Mouse (Mus musculus) adrenal gland, adult 2 months (tissue): Measurements from ENCODE around the gene Fam173a. TPM values are rescaled to one million over a fixed set of nuclear protein-coding genes. Genes with fewer than 3 reads are reported as not detected.

Experiments used
- DNase-seq: peaks from one replicate; pipeline ENCODE4 v3.0.0; 2021
- polyA plus RNA-seq: library from polyadenylated mRNA; depleted of rRNA; stranded (reverse); fragments of >200 nt; gene quantifications from 2 replicates; pipeline ENCODE4 v1.2.3, GENCODE M21; 2012
- total RNA-seq, 2 experiments: library from RNA; stranded (reverse); gene quantifications; 2 replicates each; pipeline ENCODE4 v1.2.3; 2021

The Fam173a gene
- total and polyA plus RNA-seq, 3 experiments, result 52.0 to 146 (median 81.1) TPM

DNA sequence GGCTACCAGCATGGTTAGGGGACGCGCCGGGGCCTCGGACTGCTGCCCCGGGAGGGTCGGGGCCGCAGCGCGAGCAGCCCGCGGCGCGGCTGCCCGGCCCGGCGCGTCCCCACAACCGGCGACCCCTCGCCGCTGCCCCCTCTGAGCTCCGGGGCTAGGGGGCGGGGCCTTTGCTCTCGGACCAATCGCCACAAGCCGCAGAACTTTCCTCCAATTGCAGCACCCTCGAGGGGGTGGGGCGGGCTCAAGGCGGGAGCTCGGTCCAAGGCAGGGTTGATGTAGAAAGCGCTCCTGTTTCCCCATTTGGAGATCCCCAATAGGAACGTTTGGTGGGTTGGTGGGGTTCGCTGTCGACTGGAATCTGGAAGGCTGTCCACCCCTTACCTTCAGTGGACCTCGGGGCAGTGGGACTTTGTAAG lies 4.3 kb upstream of the Fam173a start, which contains the start of gene Metrn:
Gene Metrn, minus strand, starts transcription at position 186 of the 419 bp plus-strand sequence.
- peak; percentile 95 for DNase-seq

- peak; percentile 69 for DNase-seq
Measured at GRCm38 (mm10) chr17:25796211-25796771, 3.6 kb upstream of the Fam173a start.

DNA sequence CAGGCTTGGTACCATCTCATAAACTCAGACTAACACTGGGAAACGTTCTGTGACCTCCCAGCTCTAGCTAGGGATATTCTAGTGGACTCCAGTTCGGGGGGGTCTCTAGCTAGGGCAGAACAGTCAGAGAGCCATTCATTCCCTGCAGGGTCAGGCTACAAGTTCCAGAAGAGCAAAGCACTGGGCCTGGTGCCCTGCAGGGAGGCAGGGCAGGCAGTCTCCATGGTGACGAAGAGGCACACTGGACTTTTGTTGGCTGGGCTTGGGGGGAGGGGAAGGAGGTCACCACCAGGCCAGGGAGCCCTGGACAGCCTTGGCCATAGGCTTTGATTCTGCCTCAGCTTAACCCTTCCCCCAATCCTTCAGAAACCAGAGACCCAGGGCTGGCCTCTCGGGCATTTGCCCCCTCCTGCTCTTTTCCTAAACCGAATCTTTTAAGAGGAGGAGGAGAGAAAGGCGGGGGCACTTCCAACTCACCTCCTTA lies 3.0 kb upstream of the Fam173a start, which contains the start of gene AC134908.4:
Gene AC134908.4, minus strand, starts transcription at position 51 of the 484 bp plus-strand sequence.
- peak; percentile 49 for DNase-seq

- DNase-seq, result no peak
Measured at GRCm38 (mm10) chr17:25794998-25795397, 2.3 kb upstream of the Fam173a start.

GRCm38 (mm10) chr17:25794197-25794596 lies 1.5 kb upstream of the Fam173a start:
- DNase-seq, result no peak

GRCm38 (mm10) chr17:25791843-25792527 lies 716 bp downstream of the Fam173a start:
- peak; percentile 90 for DNase-seq

DNA sequence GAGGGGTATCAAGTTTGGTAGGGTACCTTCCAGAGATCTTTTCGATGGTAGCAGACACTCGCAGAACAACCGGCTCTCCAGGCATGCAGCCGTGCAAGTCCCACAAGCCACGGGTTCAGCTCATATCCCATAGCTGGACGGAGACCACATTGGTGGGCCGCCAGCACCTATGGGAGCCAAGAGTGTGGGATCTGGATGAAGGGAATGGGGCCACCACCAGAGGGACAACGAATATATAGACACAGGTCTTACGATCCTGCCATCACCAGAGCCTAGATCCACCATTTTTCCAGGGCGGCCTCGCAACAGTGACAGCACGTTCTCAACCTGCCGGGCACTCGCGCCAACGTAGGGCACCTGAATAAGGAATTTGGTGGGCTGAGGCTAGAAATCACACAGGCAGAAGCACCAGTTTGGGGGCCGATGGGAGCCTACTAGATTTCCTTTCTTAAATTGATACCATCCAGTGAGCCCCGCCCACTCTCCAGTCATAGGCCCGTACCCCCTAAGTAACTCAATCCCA lies 1.3 kb downstream of the Fam173a start:
- DNase-seq, result no peak

DNA sequence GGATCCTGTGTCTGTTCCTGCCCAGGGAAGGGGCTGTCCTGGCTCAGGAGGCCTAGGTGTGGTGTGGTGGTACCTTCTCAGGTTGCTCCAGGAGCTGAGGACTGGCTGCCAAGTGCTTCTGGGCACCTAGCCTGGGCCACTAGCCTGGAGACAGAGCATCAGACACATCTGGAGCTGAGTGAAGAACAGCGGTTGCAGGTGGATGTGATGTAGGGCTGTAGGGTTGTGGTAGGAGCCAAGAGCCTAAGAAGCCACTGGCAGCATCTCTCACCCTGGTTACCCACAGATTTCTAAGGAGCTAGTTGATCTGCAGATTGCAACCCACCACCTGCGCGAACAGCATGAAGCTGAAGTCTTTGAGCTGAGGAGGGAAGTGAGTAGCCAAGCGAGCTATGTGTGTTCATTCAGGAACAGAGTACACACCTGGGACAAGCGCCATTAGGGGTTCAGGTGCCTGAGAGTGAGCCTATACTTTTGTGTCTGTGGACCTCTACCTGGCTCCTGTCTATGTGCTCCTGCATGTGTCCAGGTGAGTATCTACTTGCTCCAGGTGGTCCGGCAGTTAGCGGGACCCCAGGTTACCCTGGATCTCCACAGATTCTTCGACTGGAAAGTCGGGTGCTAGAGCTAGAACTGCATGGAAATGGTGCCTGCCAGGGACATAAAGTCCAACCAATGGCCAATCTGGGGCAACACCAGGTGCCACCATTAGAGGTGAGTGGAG lies 5.8 kb downstream of the Fam173a start:
- no peak for DNase-seq

GRCm38 (mm10) chr17:25786280-25786679 lies 6.4 kb downstream of the Fam173a start, which contains the start of gene Ccdc78:
TSS of gene Ccdc78 (plus strand) at chr17:25786580.
- no peak for DNase-seq

DNA sequence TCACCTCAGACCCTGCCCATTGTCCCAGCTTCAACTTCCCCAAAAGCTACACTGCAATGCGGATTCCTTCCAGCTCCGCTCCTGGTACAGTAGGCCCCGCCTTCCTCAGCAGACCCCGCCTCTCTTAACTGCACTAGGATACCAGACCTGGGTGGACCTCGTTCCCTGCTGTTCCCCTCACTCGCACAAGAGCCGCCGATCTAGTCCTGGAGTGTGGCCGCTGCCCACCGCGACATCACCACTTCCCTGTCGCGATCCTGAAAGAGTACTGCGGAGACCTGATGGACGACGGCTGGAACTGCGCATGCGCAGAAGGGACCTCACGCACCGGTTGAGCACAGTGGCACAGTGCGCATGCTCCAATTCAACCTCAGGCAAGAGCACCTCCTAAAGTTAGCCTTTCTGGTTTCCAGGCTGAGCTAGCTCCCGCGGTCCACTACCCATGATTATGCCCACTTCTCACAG lies 7.4 kb downstream of the Fam173a start, which contains the start of gene Haghl:
Gene Haghl, minus strand, starts transcription at position 393 of the 465 bp plus-strand sequence.
- DNase-seq, result peak; percentile 94

DNA sequence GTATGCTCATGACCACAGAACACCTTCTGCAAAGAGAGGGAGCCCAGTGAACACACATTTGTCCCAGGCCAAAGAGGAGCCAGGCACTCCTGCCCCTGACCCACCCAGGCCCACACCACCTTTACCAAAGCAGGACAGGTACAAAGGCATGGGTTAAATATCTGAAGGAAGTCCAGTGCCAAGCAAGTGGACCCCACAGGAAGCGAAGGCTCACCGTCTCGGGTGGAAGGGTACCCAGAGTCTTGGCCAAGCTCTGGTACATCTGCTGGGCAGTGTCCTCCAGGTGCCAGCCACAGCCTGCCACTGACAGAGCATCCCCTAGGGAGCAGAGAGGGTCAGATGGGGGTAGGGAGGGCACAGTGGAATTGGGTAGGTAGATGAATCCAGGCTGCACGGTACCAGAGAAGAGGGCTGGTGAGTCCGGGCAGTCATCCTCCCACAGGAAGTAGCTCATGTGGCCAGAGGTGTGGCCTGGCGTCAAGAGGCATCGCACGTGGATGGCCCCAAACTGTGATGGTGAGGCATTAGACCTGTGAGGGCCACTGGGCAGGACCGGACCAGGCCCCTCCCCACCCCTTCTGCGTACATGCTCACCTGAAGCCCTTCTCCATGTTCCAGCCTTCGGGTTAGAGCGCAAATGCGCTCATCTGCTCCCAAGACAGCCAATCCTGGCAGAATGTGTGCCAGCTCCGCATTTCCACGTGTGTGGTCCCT lies 8.7 kb downstream of the Fam173a start:
- no peak for DNase-seq

DNA sequence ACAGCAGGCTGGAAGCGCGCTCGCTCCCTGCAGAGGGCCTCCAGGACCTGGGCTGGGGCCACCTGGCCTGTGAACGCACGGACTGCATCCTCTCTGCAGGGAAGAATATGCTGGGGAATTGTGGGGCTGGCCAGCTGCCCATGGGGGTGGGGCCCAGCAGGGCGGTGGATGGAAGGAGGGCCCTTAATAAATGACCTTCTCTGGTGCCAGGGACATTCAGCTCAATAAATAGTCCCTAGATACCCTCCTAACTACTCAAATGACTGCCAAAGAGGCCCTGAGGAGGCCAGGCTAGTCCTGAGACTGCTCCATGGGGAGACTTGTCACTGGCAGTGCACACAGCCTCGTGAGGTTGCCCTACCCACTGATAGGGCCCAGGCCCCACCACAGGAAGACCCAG lies 9.6 kb downstream of the Fam173a start:
- DNase-seq, result peak; percentile 80

GRCm38 (mm10) chr17:25781339-25781738 lies 11.4 kb downstream of the Fam173a start:
- DNase-seq, result no peak

DNA sequence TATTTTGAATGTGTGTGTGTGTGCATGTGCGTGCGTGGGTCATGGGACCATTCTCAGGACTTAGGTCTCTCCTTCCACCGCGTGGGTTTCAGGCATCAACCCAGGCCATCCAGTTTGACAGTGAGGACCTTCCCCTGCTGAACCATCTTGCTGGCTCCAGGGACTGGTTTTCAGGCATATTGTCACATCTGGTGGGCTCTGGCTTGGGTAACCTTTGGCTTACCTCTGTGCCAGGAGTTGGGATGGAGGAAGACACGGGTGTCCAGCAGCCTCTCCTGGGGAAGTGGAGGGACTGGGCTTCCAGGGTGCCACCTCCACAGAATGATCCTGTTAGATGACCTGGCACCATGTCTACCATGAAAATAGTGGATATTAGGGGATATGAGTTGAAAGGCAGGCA lies 14.8 kb downstream of the Fam173a start:
- DNase-seq, result no peak

- DNase-seq, result no peak
Measured at GRCm38 (mm10) chr17:25775318-25776062, 17.2 kb downstream of the Fam173a start.

DNA sequence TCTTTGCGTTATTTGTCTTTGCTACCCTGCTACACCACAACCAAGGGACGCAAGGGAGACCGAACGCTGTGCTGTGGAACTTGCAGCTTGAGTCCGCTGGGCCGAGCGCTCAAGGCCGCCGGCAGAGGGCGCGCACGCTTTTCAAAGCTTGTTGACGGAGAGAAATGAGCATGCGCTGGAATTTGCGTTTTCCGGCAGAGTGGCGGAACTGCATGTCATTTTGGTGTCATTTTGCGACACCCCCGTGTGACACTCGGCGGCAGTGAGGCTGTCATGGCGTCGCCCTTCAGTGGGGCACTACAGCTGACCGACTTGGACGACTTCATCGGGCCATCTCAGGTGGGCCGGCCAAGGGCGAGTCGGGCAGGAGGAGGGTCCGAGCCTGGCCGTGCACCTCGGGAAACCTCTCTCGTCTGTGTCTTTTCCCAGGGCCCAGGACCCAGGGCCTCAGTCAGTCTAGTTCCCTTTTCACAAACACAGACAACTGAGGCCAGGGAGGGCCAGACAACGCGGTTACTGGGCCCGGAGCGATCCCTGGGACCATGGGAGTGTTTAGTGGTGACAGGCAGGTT lies 19.1 kb downstream of the Fam173a start, which contains the start of gene Narfl:
Gene Narfl, plus strand, starts transcription at position 228 of the 572 bp plus-strand sequence.
- DNase-seq, result peak; percentile 97

- no peak for DNase-seq
Measured at GRCm38 (mm10) chr17:25769331-25769730, 23.4 kb downstream of the Fam173a start.

- DNase-seq, result no peak
Measured at GRCm38 (mm10) chr17:25765886-25766285, 26.8 kb downstream of the Fam173a start.

- DNase-seq, result no peak
Measured at GRCm38 (mm10) chr17:25762591-25762990, 30.1 kb downstream of the Fam173a start.

- no peak for DNase-seq
Measured at GRCm38 (mm10) chr17:25761561-25761970, 31.1 kb downstream of the Fam173a start.
